Mouse (Mus musculus) olfactory bulb, adult 2 months (tissue): ENCODE measurements around the gene Adcy5.

Source experiments
- CTCF ChIP-seq: fragments of 200-500 bp; IDR thresholded peaks from 2 replicates; pipeline ENCODE4 v1.5.1; 2012; ENCODE audit warnings: low read depth, mild to moderate bottlenecking, low read length, moderate library complexity; ENCODE audit not compliant: insufficient read depth
- POLR2A ChIP-seq: fragments of 200-500 bp; IDR thresholded peaks from 2 replicates; pipeline ENCODE4 v1.6.1; 2012; ENCODE audit warnings: mild to moderate bottlenecking, low read depth, low read length, moderate library complexity; ENCODE audit not compliant: insufficient read depth

DNA sequence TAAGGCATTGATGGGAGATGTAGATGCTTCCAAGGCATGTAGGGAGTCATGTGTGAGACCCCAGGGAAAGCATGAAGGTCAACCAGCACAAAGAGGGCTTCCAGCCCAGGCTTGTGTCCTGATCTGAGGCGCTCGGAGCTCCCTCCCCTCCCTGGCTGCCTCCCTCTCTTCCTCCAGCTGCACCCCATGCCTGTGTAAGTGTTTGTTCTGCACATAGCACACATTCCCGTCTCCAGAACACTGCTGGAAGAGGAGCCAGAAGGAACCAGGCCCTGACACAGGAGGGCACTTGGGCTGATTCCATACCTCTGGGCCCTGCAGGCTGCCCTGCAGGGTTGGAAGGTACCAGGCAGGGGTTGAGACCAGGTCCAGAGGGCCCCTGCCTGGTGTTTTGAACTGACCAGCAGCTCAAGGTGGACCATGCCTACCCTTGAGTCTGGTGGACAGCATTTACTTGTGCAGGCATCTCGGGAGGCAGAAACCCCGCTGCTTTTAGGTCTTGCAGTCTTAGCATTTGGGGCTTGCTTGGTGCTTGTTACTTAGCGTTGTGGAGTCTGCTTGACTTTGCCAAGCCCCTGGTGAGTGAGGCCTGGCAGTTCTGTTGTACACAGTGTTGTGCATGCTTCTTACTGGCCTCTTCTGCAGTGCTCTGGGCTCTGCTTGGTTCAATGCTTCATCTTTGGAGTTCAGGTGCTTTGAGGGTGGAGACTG is 45.2 kb downstream of the Adcy5 start:
- TF ChIP-seq POLR2A, result no peak
- TF ChIP-seq CTCF, result no peak
